Mouse (Mus musculus) heart, adult 2 months (tissue): ENCODE results near the gene Exoc3l2.

ENCODE experiments used
- CTCF ChIP-seq: fragments of 200-600 bp; IDR thresholded peaks from 2 replicates; pipeline ENCODE4 v1.8.1; 2022; ENCODE audit warnings: antibody characterized with exemption, mild to moderate bottlenecking, moderate library complexity
- EP300 ChIP-seq: fragments of 200-500 bp; IDR thresholded peaks from 2 replicates; pipeline ENCODE4 v1.6.1; 2011; ENCODE audit warnings: low read depth, low read length, control low read depth; ENCODE audit not compliant: insufficient read depth
- POLR2A ChIP-seq: fragments of 200-500 bp; IDR thresholded peaks from 2 replicates; pipeline ENCODE4 v1.6.1; 2011; ENCODE audit warnings: mild to moderate bottlenecking, low read depth, low read length, control low read depth; ENCODE audit not compliant: insufficient read depth

GRCm38 (mm10) chr7:19466602-19467145, 3.5 kb downstream of the Exoc3l2 start:
- TF ChIP-seq POLR2A, result no peak
- no peak for TF ChIP-seq CTCF
- TF ChIP-seq EP300, result 0 out of 2 replicates have a peak, but pooled peaks have one; percentile 41
